ENCODE assay signal across 17 mouse cellular contexts in the genomic region with DNA sequence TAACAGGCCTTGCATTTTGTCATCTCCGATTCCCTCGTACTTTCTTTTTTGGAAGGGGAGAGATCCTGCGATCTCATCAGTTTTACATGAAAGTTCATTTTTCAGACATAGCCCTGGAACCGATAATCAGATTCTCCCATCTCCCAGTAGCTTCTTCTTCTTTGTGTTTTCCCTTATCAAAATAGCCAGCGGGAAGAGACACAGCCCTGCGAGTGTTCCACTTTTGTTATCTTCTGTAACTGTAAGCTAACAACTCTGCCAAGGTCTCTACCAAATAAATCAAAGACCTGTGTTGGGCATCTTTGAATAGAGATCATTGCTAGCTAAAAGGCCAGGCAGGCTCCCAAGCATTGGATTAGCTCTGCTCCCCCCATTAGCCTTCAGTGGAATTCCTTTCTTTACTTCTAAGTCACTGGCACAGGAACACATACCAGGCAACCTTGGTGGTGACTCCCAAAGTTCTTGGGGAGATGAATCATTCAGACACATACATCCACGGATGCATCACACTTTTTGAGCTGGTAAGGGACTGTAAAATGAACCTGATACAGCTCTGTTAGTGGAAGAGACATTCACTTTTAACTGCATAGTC. TPM values are rescaled to one million over a fixed set of nuclear protein-coding genes. Genes with fewer than 3 reads are reported as not detected.
A peak's percentile ranks its signal among the peaks of the same experiment; 100 is the strongest.
DNase-seq lines count a peak whose midpoint lies in the region; ATAC-seq and TF ChIP-seq lines count a peak whose summit lies in the region.
"Had no signal": no experiment of that assay in that cellular context is flagged by ENCODE, and none has a peak within 500 bp of the region (broad histone marks: within the 10 kb centered on the region; RNA-seq: fewer than 3 reads in every experiment).

No protein-coding gene starts in this region.

- peak; percentile 72 to 83 for TF ChIP-seq EP300 in MEL (IDR thresholded peaks at IDR 0.05; ENCODE audit: low read depth in 1 of 2, low read length in 2 of 2)
- TF ChIP-seq EP300 in liver, postnatal 0 days (IDR thresholded peaks at IDR 0.05; ENCODE audit: low read depth) = peak; percentile 61

- H3K4me2 ChIP-seq in liver, postnatal 0 days (ENCODE audit: low read depth, low read length) = peak overlapping the region; percentile 61
- no peak overlapping the region for H3K4me2 ChIP-seq in hindbrain, embryonic 16.5 days (ENCODE audit: low read length)
- H3K4me2 ChIP-seq: embryonic facial prominence, embryonic 12.5 days; heart, embryonic 15.5 days; hindbrain, embryonic 12.5 days had no signal

- no peak for TF ChIP-seq RAD21 in MEL (IDR thresholded peaks at IDR 0.05; ENCODE audit: low read depth, low read length)

- peak; percentile 89 for ATAC-seq in Patski
- ATAC-seq in liver, postnatal 0 days = peak; percentile 30
- no peak for ATAC-seq in hindbrain, embryonic 16.5 days
- ATAC-seq: forebrain, postnatal 0 days; intestine, postnatal 0 days had no signal

- TF ChIP-seq CTCF in MEL (IDR thresholded peaks at IDR 0.05 in 2 of 3, conservative IDR thresholded peaks at IDR 0.05 in 1 of 3; ENCODE audit: control insufficient read depth in 1 of 3, insufficient read depth in 1 of 3, low read depth in 2 of 3, low read length in 3 of 3, poor library complexity in 1 of 3, severe bottlenecking in 1 of 3) (no peak), Patski (IDR thresholded peaks at IDR 0.05) (no peak)
- no peak for TF ChIP-seq CTCF in liver, postnatal 0 days (IDR thresholded peaks at IDR 0.05; ENCODE audit: low read depth)

- TF ChIP-seq POLR2A in MEL (IDR thresholded peaks at IDR 0.05; ENCODE audit: control insufficient read depth in 1 of 2, insufficient read depth in 1 of 2, low read depth in 1 of 2, low read length in 2 of 2, poor library complexity in 1 of 2) = no peak

- H3K27me3 ChIP-seq in MEL (ENCODE audit: control insufficient read depth in 1 of 2, insufficient read depth in 2 of 2, low read length in 2 of 2) (no peaks in the 10 kb centered on the region), Patski (no peaks in the 10 kb centered on the region)
- H3K27me3 ChIP-seq in erythroblast, embryonic 14.5 days (ENCODE audit: control insufficient read depth) = no peaks in the 10 kb centered on the region
- H3K27me3 ChIP-seq in liver, postnatal 0 days (ENCODE audit: insufficient read depth, low read length) = no peaks in the 10 kb centered on the region
- no peaks in the 10 kb centered on the region for H3K27me3 ChIP-seq in hindbrain, embryonic 16.5 days (replicated peaks; ENCODE audit: control insufficient read depth, insufficient read depth, low read length)
- H3K27me3 ChIP-seq in limb, embryonic 10.5 days (ENCODE audit: low read depth, poor library complexity, severe bottlenecking) = no peaks in the 10 kb centered on the region
- H3K27me3 ChIP-seq: embryonic facial prominence, embryonic 12.5 days; heart, embryonic 15.5 days had no signal

- H3K27ac ChIP-seq in MEL (ENCODE audit: control insufficient read depth, low read depth, low read length) = peak overlapping the region; percentile 50
- H3K27ac ChIP-seq in liver, postnatal 0 days (ENCODE audit: low read depth) = peak overlapping the region; percentile 78
- no peak overlapping the region for H3K27ac ChIP-seq in hindbrain, embryonic 16.5 days (ENCODE audit: low read depth, low read length)
- no peak overlapping the region for H3K27ac ChIP-seq in limb, embryonic 10.5 days
- H3K27ac ChIP-seq: embryonic facial prominence, embryonic 12.5 days; heart, embryonic 15.5 days; hindbrain, embryonic 12.5 days; midbrain, embryonic 10.5 days had no signal

- in situ Hi-C loops in Patski (cut with MboI; ENCODE audit: low pct_unique_long_range_greater_than_20kb) = no loop called here

- DNase-seq in MEL (ENCODE audit: low read depth, low spot score) = peak; percentile 55
- no peak for DNase-seq in Patski (ENCODE audit: low read depth, low spot score)
- DNase-seq in liver, postnatal 0 days = no peak
- no peak for DNase-seq in left cerebral cortex, adult 9 months (ENCODE audit: low spot score in 2 of 2)
- no peak for DNase-seq in limb, embryonic 10.5 days (ENCODE audit: low spot score)
- DNase-seq: cerebellum, postnatal 14 days; forebrain, postnatal 0 days; gastrocnemius, postnatal 36 days; kidney, postnatal 10 days; lung, postnatal 10 days had no signal

- H3K9me3 ChIP-seq in MEL (replicated peaks; ENCODE audit: insufficient read depth, low read length) = no peaks in the 10 kb centered on the region
- peaks cover 4% of the 10 kb centered on the region for H3K9me3 ChIP-seq in erythroblast, embryonic 14.5 days (ENCODE audit: control insufficient read depth, low read length)
- 0 out of 2 replicates have a peak, but pooled peaks cover 4% of the 10 kb centered on the region for H3K9me3 ChIP-seq in liver, postnatal 0 days (ENCODE audit: low read length)
- H3K9me3 ChIP-seq in hindbrain, embryonic 16.5 days (ENCODE audit: control insufficient read depth, low read length) = no peaks in the 10 kb centered on the region
- no peaks in the 10 kb centered on the region for H3K9me3 ChIP-seq in limb, embryonic 10.5 days (replicated peaks)
- H3K9me3 ChIP-seq: embryonic facial prominence, embryonic 12.5 days; heart, embryonic 15.5 days; hindbrain, embryonic 12.5 days; midbrain, embryonic 10.5 days had no signal

- H3K4me1 ChIP-seq in MEL (ENCODE audit: control insufficient read depth in 1 of 2, insufficient read depth in 2 of 2, low read length in 2 of 2) = peaks cover 3 to 14% of the 10 kb centered on the region in 2 experiments
- H3K4me1 ChIP-seq in erythroblast, embryonic 14.5 days (ENCODE audit: control insufficient read depth) = peaks cover 89% of the 10 kb centered on the region
- H3K4me1 ChIP-seq in liver, postnatal 0 days (ENCODE audit: insufficient read depth) = peaks cover 22% of the 10 kb centered on the region
- H3K4me1 ChIP-seq in hindbrain, embryonic 16.5 days (ENCODE audit: control insufficient read depth, insufficient read depth, low read depth, low read length) = no peaks in the 10 kb centered on the region; the same call in 1 of the 2 replicates
- H3K4me1 ChIP-seq in limb, embryonic 10.5 days = peaks cover 14% of the 10 kb centered on the region
- H3K4me1 ChIP-seq: embryonic facial prominence, embryonic 12.5 days; heart, embryonic 15.5 days had no signal

- CTCF ChIA-PET in Patski (lab: Charles Lee) = interaction anchor here (1.0 to 2.5 kb wide), 3 partner anchors 11 to 229 kb away, joined by 3 to 9 read pairs (median 3); no protein-coding TSS in a partner anchor

- H3K9ac ChIP-seq in MEL (ENCODE audit: control insufficient read depth, low read depth, low read length, poor library complexity, severe bottlenecking) = peak overlapping the region; percentile 7
- H3K9ac ChIP-seq in liver, postnatal 0 days (replicated peaks) = 0 out of 2 replicates have a peak overlapping the region, but pooled peaks have one; percentile 41
- H3K9ac ChIP-seq in hindbrain, embryonic 16.5 days (ENCODE audit: low read depth, low read length) = no peak overlapping the region
- H3K9ac ChIP-seq: embryonic facial prominence, embryonic 12.5 days; forebrain, postnatal 0 days; heart, embryonic 15.5 days; hindbrain, embryonic 12.5 days had no signal

- peak overlapping the region; percentile 39 to 41 for H3K4me3 ChIP-seq in MEL (ENCODE audit: control insufficient read depth in 1 of 2, insufficient read depth in 1 of 2, low read depth in 2 of 2, low read length in 2 of 2)
- peak overlapping the region; percentile 55 for H3K4me3 ChIP-seq in erythroblast, embryonic 14.5 days (replicated peaks)
- H3K4me3 ChIP-seq in liver, postnatal 0 days (ENCODE audit: low read depth, low read length) = 0 out of 2 replicates have a peak overlapping the region, but pooled peaks have one; percentile 15
- no peak overlapping the region for H3K4me3 ChIP-seq in hindbrain, embryonic 16.5 days (ENCODE audit: low read length)
- H3K4me3 ChIP-seq in limb, embryonic 10.5 days = no peak overlapping the region
- H3K4me3 ChIP-seq: embryonic facial prominence, embryonic 12.5 days; heart, embryonic 15.5 days; hindbrain, embryonic 12.5 days; midbrain, embryonic 10.5 days had no signal

- 54% methylated on average over 7 of the region's 7 CpGs for WGBS in liver, postnatal 0 days (ENCODE audit: insufficient replicate concordance)
- 83% methylated on average over 7 of the region's 7 CpGs for WGBS in hindbrain, embryonic 16.5 days
- WGBS in limb, embryonic 10.5 days = 89% methylated on average over 7 of the region's 7 CpGs

- H3K79me2 ChIP-seq in MEL (ENCODE audit: control insufficient read depth, insufficient read depth, low read length, poor library complexity) = no peaks in the 10 kb centered on the region

- POLR2A ChIA-PET in Patski (lab: Charles Lee) = interaction anchor here (1.1 kb wide), 1 partner anchor 10 kb away, joined by 3 read pairs; no protein-coding TSS in a partner anchor

- H3K36me3 ChIP-seq in MEL (ENCODE audit: control insufficient read depth in 1 of 2, insufficient read depth in 2 of 2, low read length in 2 of 2) = peaks cover 0 to 9% of the 10 kb centered on the region in 2 experiments; a peak in 2 of 4 replicates
- H3K36me3 ChIP-seq in erythroblast, embryonic 14.5 days (ENCODE audit: control insufficient read depth) = peaks cover 94% of the 10 kb centered on the region
- H3K36me3 ChIP-seq in liver, postnatal 0 days (replicated peaks; ENCODE audit: insufficient read depth, low read length) = peaks cover 7% of the 10 kb centered on the region; the same call in 1 of the 2 replicates
- H3K36me3 ChIP-seq in hindbrain, embryonic 16.5 days (ENCODE audit: control insufficient read depth, insufficient read depth, low read length) = no peaks in the 10 kb centered on the region
- no peaks in the 10 kb centered on the region for H3K36me3 ChIP-seq in limb, embryonic 10.5 days
- H3K36me3 ChIP-seq: embryonic facial prominence, embryonic 12.5 days; heart, embryonic 15.5 days; hindbrain, embryonic 12.5 days; midbrain, embryonic 10.5 days had no signal

TF ChIP-seq in MEL, 35 proteins besides CTCF, POLR2A, EP300 and RAD21 (continues in another document):
- TF ChIP-seq GATA1 (IDR thresholded peaks at IDR 0.05; ENCODE audit: low read depth, low read length) (peak; percentile 87), TCF12 (IDR thresholded peaks at IDR 0.05; ENCODE audit: low read depth, low read length) (peak; percentile 85), ZMIZ1 (IDR thresholded peaks at IDR 0.05; ENCODE audit: low read depth, low read length) (no peak), ETS1 (IDR thresholded peaks at IDR 0.05; ENCODE audit: low read depth, low read length) (peak; percentile 57; the same call in 1 of the 2 replicates), RCOR1 (IDR thresholded peaks at IDR 0.05; ENCODE audit: low read depth, low read length) (peak; percentile 90), TAL1 (IDR thresholded peaks at IDR 0.05; ENCODE audit: low read length) (peak; percentile 42; the same call in 1 of the 2 replicates)

RNA-seq across cellular contexts. Expression of a gene that starts 26.9 kb away (rescaled TPM):
- total RNA-seq in MEL (2012; rRNA removed) = 9.8 and 14.4 TPM in 2 replicates
- 10 to 100 TPM in 1 of 2 experiments, not detected in 1; 15.2 TPM for polyA plus RNA-seq in MEL (2012; ENCODE audit: insufficient read depth in 1 of 2, insufficient read length in 2 of 2, low read depth in 1 of 2, low replicate concordance in 2 of 2, missing spikeins in 1 of 2)
- polyA plus RNA-seq in Patski (2021) = 26.2 TPM
- 7.2 and 9.6 TPM in 2 replicates for polyA plus RNA-seq in erythroblast, embryonic 14.5 days (2012)
- 13.9 and 14.2 TPM in 2 replicates for polyA plus RNA-seq in liver, postnatal 0 days (2015; fragmentation: Nextera tagmentation; extraction: Ambion mirVana)
- 1.2 and 1.6 TPM in 2 replicates for polyA plus RNA-seq in hindbrain, embryonic 16.5 days (2015; fragmentation: Nextera tagmentation; extraction: Ambion mirVana)
- 2.3 and 3.6 TPM in 2 replicates for polyA plus RNA-seq in limb, embryonic 10.5 days (2016; fragmentation: Nextera tagmentation; extraction: Ambion mirVana)

Comparison
In these comparisons a context has a peak if more than half of its experiments do, and no peak if none do; other contexts are left out.
1. H3K27ac ChIP-seq: peak in MEL (single experiment) and liver, postnatal 0 days (single experiment); none in hindbrain, embryonic 16.5 days (single experiment) and limb, embryonic 10.5 days (single experiment).
2. H3K4me3 ChIP-seq: peak in MEL (2 of 2), erythroblast, embryonic 14.5 days (single experiment) and liver, postnatal 0 days (single experiment); none in hindbrain, embryonic 16.5 days (single experiment) and limb, embryonic 10.5 days (single experiment).